Mouse (Mus musculus) ES-Bruce4 (cell line): ENCODE data around the gene Ddx25. TPM values are rescaled to one million over a fixed set of nuclear protein-coding genes. Genes with fewer than 3 reads are reported as not detected.

Experiments used
- H3K27ac ChIP-seq: 2 replicates; pipeline ENCODE4 v1.5.1; 2012; ENCODE audit warnings: low read length, inconsistent platforms; ENCODE audit not compliant: insufficient read depth
- H3K27me3 ChIP-seq: 2 replicates; pipeline ENCODE4 v1.6.1; 2012; ENCODE audit warnings: mild to moderate bottlenecking, low read length, inconsistent platforms; ENCODE audit not compliant: control insufficient read depth, poor library complexity, insufficient read depth, severe bottlenecking
- H3K36me3 ChIP-seq: 2 replicates; pipeline ENCODE4 v1.6.1; 2012; ENCODE audit warnings: inconsistent platforms, mild to moderate bottlenecking, low read length, moderate library complexity; ENCODE audit not compliant: control insufficient read depth, poor library complexity, insufficient read depth, severe bottlenecking
- H3K4me1 ChIP-seq: one replicate; pipeline ENCODE4 v1.8.1; 2011; ENCODE audit warnings: low read length; ENCODE audit not compliant: control insufficient read depth, insufficient read depth
- H3K4me3 ChIP-seq: 2 replicates; pipeline ENCODE4 v1.5.1; 2011; ENCODE audit warnings: low read depth, mild to moderate bottlenecking, low read length
- H3K9ac ChIP-seq: 2 replicates; pipeline ENCODE4 v1.6.1; 2012; ENCODE audit warnings: low read depth, mild to moderate bottlenecking, inconsistent platforms; ENCODE audit not compliant: poor library complexity, severe bottlenecking
- H3K9me3 ChIP-seq: replicated peaks from 2 replicates; pipeline ENCODE4 v1.6.1; 2012; ENCODE audit warnings: mild to moderate bottlenecking, low read length, inconsistent platforms; ENCODE audit not compliant: control insufficient read depth, poor library complexity, insufficient read depth, severe bottlenecking
- CTCF ChIP-seq: IDR thresholded peaks from one replicate; pipeline ENCODE4 v1.8.1; 2011; ENCODE audit warnings: low read depth, low read length
- EP300 ChIP-seq: IDR thresholded peaks from 2 replicates; pipeline ENCODE4 v1.6.1; 2011; ENCODE audit warnings: low read depth, low read length; ENCODE audit not compliant: insufficient read depth
- POLR2A ChIP-seq: IDR thresholded peaks from one replicate; pipeline ENCODE4 v1.8.1; 2011; ENCODE audit warnings: low read length; ENCODE audit not compliant: insufficient read depth
- polyA plus RNA-seq: library from polyadenylated mRNA; stranded (reverse); fragments of >200 nt; gene quantifications from 2 replicates; pipeline ENCODE4 v1.2.4, GENCODE M21; 2011; ENCODE audit warnings: low read depth; ENCODE audit not compliant: missing spikeins, insufficient read depth, insufficient read length

Gene Ddx25
- polyA plus RNA-seq, 1 experiment = 2.2 TPM

GRCm38 (mm10) chr9:35513900-35514299, 44.4 kb downstream of the Ddx25 start:
- no peaks in the 10 kb centered on the region for H3K27me3 ChIP-seq
- H3K9ac ChIP-seq = no peak overlapping the region
- no peak for TF ChIP-seq CTCF
- TF ChIP-seq POLR2A = no peak
- no peak overlapping the region for H3K27ac ChIP-seq
- no peaks in the 10 kb centered on the region for H3K36me3 ChIP-seq
- no peaks in the 10 kb centered on the region for H3K4me1 ChIP-seq
- no peaks in the 10 kb centered on the region for H3K9me3 ChIP-seq
- no peak overlapping the region for H3K4me3 ChIP-seq

DNA sequence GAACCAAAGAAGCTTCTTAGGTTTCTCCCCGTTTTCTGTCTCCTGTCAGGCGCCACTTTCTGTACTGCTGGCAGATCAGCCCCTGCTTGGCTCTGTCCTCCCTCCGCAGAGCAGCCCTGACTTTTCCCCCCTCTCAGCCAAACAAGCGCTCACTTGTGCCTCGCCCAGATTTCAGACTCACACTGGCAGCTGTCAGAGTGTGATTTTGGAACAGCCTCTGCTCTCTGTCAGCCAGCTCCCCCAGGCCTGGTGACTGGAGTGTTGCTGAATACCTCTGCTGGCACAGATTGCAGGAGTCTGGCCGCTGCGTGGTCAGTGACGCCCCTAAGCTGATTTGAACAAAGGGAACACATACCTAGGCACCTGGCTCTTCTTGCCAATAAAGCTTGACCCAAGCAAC, 50.1 kb downstream of the Ddx25 start:
- no peak overlapping the region for H3K27ac ChIP-seq

DNA sequence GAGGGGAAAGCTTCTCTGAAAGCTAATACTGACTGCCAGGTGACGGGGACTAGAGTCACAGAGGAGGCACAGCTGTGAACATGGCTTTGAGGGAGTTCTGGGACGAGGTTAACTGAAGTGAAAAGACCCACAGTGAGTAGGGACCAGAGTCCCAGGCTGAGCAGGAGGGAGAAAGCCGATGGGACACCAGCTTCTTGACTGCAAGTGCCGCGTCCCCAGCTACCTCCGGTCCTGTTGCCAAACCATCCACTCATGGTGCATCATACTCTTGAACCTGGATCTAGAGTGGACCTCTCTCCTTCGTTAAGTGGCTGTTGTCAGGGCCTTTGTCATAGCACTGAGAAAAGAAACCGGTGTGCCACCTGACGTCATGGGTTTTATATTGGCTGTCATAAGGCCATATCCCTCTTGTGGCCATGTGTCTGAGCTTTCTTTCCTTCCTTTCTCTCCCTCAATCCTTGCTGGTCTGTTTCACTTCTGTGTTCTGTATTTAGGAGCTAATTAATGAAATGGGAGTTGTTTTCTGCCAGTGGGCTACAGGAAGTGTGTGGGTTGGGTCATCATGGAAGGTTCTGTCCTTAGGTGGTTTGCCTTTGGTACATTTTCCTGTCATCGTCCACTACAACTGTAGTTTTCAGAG, 55.8 kb downstream of the Ddx25 start:
- H3K4me3 ChIP-seq = no peak overlapping the region
- no peak overlapping the region for H3K9ac ChIP-seq
- H3K9me3 ChIP-seq = no peaks in the 10 kb centered on the region
- H3K27me3 ChIP-seq = no peaks in the 10 kb centered on the region
- no peaks in the 10 kb centered on the region for H3K36me3 ChIP-seq
- H3K4me1 ChIP-seq = no peaks in the 10 kb centered on the region
- no peak for TF ChIP-seq POLR2A
- no peak overlapping the region for H3K27ac ChIP-seq

More for the DNA sequence above, 50.1 kb downstream of the Ddx25 start:
- no peaks in the 10 kb centered on the region for H3K27me3 ChIP-seq
- no peak for TF ChIP-seq POLR2A
- TF ChIP-seq CTCF = no peak
- TF ChIP-seq EP300 = no peak
- H3K4me1 ChIP-seq = no peaks in the 10 kb centered on the region
- H3K36me3 ChIP-seq = no peaks in the 10 kb centered on the region
- no peak overlapping the region for H3K4me3 ChIP-seq
- no peaks in the 10 kb centered on the region for H3K9me3 ChIP-seq
- H3K9ac ChIP-seq = no peak overlapping the region

GRCm38 (mm10) chr9:35499946-35500345, 58.4 kb downstream of the Ddx25 start:
- no peak for TF ChIP-seq POLR2A
- TF ChIP-seq EP300 = no peak
- TF ChIP-seq CTCF = no peak
- Histone ChIP-seq H3K36me3 (no peaks in the 10 kb centered on the region), H3K9ac (no peak overlapping the region), H3K27me3 (no peaks in the 10 kb centered on the region), H3K4me1 (peaks cover 2% of the 10 kb centered on the region), H3K9me3 (no peaks in the 10 kb centered on the region), H3K4me3 (no peak overlapping the region), H3K27ac (no peak overlapping the region)

GRCm38 (mm10) chr9:35495471-35495870, 62.9 kb downstream of the Ddx25 start:
- no peak overlapping the region for H3K27ac ChIP-seq
- H3K9ac ChIP-seq = no peak overlapping the region
- H3K27me3 ChIP-seq = no peaks in the 10 kb centered on the region
- TF ChIP-seq CTCF = no peak
- no peak for TF ChIP-seq EP300
- no peak for TF ChIP-seq POLR2A
- H3K36me3 ChIP-seq = no peaks in the 10 kb centered on the region
- peaks cover 2% of the 10 kb centered on the region for H3K4me1 ChIP-seq
- no peaks in the 10 kb centered on the region for H3K9me3 ChIP-seq
- no peak overlapping the region for H3K4me3 ChIP-seq

DNA sequence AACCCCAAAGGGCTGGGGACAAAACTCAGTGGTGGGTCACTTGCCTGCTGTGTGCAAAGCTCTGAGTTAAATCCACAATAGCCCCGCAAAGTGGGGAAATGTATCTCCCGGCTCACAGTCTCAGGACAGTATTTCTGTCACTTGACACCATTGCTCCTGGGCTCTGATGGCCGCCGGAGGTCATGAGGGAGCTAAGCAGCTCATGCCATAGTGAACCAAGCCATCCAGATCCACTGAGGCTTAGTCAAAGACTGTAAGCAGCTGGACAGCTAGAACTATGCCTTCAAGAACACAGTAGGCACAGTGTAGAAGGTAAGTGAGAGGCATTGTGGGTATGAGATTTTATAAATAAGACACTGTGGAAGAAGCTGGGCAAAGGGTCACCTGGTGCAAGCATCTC, 63.4 kb downstream of the Ddx25 start:
- Histone ChIP-seq H3K4me3 (no peak overlapping the region), H3K27me3 (no peaks in the 10 kb centered on the region), H3K9ac (no peak overlapping the region), H3K27ac (no peak overlapping the region), H3K9me3 (no peaks in the 10 kb centered on the region), H3K36me3 (no peaks in the 10 kb centered on the region), H3K4me1 (peaks cover 2% of the 10 kb centered on the region)
- TF ChIP-seq CTCF (no peak), POLR2A (no peak), EP300 (no peak)
